Mouse (Mus musculus): Measurements from ENCODE around the gene Farp1.

The Farp1 gene

GRCm38 (mm10) chr14:121058481-121058880 is 23.5 kb downstream of the Farp1 start:
- no peak for DNase-seq

GRCm38 (mm10) chr14:121059266-121059665 is 24.3 kb downstream of the Farp1 start:
- no peak for DNase-seq

- no peak for DNase-seq
Measured at GRCm38 (mm10) chr14:121060484-121060883, 25.5 kb downstream of the Farp1 start.

GRCm38 (mm10) chr14:121061686-121062085 is 26.7 kb downstream of the Farp1 start:
- DNase-seq = no peak

- DNase-seq = peak; percentile 27
Measured at GRCm38 (mm10) chr14:121062238-121063082, 27.5 kb downstream of the Farp1 start.

GRCm38 (mm10) chr14:121064726-121065125 is 29.7 kb downstream of the Farp1 start:
- DNase-seq = no peak

GRCm38 (mm10) chr14:121073093-121073866 is 38.3 kb downstream of the Farp1 start:
- no peak for DNase-seq

- no peak for DNase-seq
Measured at GRCm38 (mm10) chr14:121074197-121074734, 39.3 kb downstream of the Farp1 start.

GRCm38 (mm10) chr14:121080739-121081138 is 45.7 kb downstream of the Farp1 start:
- DNase-seq = no peak

GRCm38 (mm10) chr14:121082341-121082740 is 47.3 kb downstream of the Farp1 start:
- no peak for DNase-seq

- DNase-seq = no peak
Measured at GRCm38 (mm10) chr14:121082793-121083192, 47.8 kb downstream of the Farp1 start.

GRCm38 (mm10) chr14:121083352-121083751 is 48.4 kb downstream of the Farp1 start:
- DNase-seq = no peak

GRCm38 (mm10) chr14:121092517-121092916 is 57.5 kb downstream of the Farp1 start:
- DNase-seq = no peak

- DNase-seq = no peak
Measured at GRCm38 (mm10) chr14:121093860-121094259, 58.9 kb downstream of the Farp1 start.

GRCm38 (mm10) chr14:121097640-121098435 is 62.8 kb downstream of the Farp1 start:
- no peak for DNase-seq

GRCm38 (mm10) chr14:121099120-121099519 is 64.1 kb downstream of the Farp1 start:
- DNase-seq = no peak

GRCm38 (mm10) chr14:121099876-121100275 is 64.9 kb downstream of the Farp1 start:
- DNase-seq = no peak

- DNase-seq = no peak
Measured at GRCm38 (mm10) chr14:121100829-121101228, 65.8 kb downstream of the Farp1 start.

- no peak for DNase-seq
Measured at GRCm38 (mm10) chr14:121101531-121101930, 66.5 kb downstream of the Farp1 start.

- no peak for DNase-seq
Measured at GRCm38 (mm10) chr14:121102599-121102998, 67.6 kb downstream of the Farp1 start.

- DNase-seq = no peak
Measured at GRCm38 (mm10) chr14:121103459-121103858, 68.5 kb downstream of the Farp1 start.

GRCm38 (mm10) chr14:121104760-121105329 is 69.8 kb downstream of the Farp1 start:
- no peak for DNase-seq

Measured in liver (tissue).